Mouse (Mus musculus): ENCODE data around the gene Dock10.

Dock10 gene

DNA sequence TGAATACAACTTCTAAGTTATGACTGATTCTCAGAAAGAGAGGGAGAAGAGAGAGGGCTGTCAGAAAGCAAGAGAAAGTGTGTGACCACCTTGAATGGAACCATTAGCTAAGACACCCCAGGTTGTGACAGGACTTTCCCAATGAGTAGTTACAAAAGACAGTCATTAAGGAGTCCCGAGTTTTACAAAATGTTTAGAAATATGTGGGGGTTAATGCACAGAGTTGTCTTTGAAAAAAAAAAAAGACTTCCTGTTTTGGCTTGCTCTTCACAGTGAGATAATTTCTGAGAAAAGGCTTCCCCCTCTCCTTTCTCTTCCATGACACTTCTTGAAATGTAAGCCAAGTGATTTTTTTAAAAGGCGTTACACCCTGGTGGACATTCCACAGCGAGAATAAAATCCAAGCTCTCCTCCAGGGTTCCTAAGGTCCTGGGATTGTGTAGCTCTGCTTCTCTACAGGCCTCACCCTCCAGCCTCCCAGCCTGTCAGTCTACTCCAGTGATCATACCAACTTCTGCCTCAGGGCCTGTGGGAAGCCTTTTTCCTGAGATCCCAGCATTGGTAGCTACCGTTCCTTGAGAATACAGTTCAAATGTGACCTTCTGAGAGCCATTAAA is 144.8 kb downstream of the Dock10 start:
- DNase-seq (ENCODE audit: low spot score in 2 of 2): no peak

DNA sequence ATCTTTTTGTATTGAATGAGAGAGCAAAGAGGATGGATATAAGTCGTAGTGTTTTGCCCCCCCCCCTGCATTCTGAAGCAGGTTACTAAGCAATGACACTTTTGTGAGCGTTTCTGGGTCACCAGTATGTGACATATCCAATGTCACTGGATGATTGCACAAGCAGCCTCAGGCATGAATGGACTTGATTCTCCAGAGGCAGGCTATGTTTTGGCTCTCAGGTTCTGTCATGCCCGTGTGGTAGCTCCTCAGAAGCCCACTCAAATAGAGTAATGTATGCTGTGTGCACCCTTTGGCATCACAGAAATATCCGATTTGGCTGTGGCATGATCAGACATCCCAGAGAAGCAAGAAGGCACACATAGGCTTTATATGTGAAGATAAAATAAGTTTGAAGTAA is 150.8 kb downstream of the Dock10 start:
- DNase-seq (ENCODE audit: low spot score in 2 of 2): no peak

DNA sequence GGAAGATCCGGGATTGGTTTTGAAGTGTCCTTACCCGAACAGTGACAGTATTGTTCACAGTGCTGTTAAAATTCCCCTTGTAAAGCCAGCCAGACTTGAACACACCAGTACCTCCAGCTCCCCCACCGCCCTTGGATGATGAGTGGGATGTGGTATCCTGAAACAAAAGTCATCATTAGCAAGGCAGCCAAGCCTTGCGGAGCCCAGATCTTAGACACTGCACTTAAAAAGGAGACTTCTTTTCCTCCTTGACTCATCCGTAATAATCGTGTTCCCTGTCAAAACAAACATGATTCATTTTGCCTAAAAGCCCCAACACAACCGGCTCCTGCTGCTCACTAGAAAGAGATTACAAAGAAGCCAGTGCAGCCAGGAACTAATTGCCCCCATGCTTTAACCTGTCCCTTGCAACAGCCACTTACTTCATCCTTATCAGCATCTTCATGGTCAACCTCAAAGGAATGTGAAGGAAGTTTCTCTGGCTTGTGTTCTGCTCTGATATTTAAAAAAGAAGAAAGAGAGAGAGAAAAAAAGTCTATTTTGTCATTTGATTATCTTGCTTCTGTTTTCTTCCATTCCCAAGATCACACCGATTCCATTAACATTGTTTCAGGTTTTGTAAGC is 152.1 kb downstream of the Dock10 start:
- DNase-seq (ENCODE audit: low spot score in 2 of 2): no peak

DNA sequence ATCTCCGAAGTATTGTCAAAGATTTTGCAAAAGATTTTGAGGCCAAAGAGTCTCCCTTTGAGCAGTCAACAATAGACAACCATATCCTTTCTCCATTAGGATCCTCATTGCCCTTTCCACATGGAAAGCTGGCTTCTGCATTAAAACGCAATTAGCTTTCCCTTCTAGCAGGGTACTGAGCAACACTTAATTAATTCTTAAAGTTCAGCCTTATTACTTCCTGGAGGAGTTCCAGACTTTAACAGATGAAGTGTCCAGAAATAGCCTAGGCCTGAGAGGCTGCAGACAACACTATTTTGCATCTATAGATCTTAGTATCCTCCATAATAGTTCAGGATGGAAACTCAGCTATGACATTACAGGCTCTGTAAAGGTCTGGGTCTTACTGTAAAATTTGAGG is 154.0 kb downstream of the Dock10 start:
- DNase-seq (ENCODE audit: low spot score in 2 of 2): no peak

DNA sequence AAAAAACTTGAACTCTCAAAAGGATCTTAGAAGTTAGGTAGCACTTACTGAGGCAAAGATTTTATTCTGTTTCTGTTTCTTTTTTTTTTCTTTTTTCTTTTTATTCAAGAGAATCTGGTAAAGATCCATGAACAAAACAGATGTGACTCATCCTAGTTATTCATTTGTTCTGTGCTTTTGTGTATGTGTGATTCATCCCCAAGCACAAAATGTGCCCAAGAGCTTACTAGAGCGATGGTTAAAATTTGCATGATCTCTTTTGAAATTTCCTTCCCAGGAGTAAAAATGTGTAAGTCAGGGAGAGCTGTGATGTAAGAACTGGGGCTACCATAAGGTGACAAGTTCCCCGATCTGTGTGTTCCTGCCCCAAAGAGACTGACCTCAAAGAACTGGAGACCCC is 155.2 kb downstream of the Dock10 start:
- no peak for DNase-seq (ENCODE audit: low spot score in 2 of 2)

DNA sequence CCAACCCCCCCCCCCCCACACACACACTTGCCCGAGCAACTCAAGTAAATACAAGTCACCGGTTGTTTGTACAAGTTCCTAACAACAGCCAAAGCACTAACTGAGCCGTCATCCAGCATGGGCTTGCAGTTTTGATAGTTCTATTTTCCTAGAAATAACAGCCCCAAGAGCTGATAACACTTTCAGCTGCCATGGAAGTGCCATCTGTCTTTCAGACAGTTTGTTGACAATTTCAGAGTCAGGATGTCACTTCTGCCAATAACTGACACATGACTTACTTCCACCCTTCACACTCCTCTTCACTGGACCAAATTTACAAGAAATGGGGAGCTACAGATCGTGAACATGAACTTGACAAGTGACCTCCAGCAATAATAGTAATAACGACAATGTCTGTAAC is 175.0 kb downstream of the Dock10 start:
- no peak for DNase-seq (ENCODE audit: low spot score in 2 of 2)

DNA sequence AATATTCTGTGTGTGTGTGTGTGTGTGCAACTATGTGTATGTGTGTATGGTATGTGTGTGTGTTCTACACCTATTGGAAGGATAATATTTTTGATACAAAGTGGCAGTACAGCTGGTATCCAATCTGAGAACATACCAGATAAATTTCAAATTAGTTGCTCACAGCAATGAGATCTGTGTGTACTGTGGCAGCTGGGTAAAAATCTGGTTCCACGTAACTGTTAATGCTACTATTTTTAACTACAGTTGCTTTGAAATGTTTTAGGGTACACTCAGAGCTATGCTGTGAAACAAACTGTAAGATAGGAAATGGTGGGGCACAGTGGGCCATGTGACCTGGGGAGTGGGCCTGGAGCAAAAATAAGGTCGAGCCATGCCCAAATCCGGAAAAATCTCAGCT is 176.1 kb downstream of the Dock10 start:
- no peak for DNase-seq (ENCODE audit: low spot score in 2 of 2)

DNA sequence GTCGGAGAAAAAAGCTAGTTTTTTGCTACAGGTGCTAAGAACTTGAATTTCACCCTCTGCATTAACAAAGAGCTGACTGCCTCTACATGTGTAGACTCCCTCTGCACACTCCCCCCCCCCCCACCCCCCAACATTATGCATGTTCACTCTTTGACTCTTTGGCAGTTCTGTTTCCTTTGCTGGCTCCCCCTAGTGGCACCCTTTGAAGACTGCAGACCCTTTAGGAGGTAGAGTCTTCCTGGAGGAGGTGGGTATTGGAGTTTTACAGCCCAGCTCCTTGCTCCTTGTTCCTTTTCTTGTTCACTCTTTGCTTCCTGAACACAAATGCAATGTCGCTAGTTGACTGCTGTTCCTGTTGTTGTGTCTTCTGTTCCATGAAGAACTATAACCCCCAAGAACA is 181.4 kb downstream of the Dock10 start:
- peak; percentile 31 to 62 for DNase-seq (ENCODE audit: low spot score in 2 of 2)

DNA sequence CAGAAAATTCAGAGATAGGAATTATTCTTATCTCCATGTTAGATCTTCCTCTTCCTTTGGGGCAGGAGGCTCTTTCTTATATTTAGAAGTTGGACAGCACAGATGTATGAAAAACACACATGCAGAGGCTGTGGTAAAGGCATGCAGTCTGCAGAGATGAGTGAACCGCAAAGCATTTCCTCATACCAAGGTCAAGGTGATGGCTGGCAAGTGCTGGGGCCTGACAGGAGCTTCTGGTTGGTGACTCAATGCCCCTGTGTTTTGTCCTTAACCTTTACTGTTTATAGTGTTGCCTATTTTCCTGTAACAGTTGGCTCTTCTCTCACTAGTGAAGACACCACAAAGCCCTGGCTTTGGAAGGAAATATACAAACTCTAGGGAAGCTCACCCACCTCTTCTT is 201.9 kb downstream of the Dock10 start:
- no peak for DNase-seq (ENCODE audit: low spot score in 2 of 2)

DNA sequence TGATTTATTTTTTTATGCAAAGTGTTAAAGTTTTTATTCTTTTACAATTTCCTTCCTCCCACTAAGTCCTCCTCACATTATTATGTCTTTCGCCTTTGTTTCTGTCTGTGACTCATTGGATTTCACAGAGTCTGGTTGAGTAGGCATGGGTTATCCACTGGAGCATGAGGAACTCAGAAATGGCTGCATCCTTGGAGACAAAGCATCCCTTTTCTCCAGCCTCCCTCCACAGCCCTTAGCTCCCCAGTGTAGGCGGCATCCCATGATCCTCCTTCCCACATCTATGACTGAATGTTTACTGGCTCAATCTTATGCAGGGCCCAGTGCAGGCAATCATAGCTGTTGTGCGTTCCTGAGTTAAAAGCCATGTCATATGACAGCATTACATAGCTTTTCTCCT is 216.8 kb downstream of the Dock10 start:
- DNase-seq (ENCODE audit: low spot score in 2 of 2): no peak

DNA sequence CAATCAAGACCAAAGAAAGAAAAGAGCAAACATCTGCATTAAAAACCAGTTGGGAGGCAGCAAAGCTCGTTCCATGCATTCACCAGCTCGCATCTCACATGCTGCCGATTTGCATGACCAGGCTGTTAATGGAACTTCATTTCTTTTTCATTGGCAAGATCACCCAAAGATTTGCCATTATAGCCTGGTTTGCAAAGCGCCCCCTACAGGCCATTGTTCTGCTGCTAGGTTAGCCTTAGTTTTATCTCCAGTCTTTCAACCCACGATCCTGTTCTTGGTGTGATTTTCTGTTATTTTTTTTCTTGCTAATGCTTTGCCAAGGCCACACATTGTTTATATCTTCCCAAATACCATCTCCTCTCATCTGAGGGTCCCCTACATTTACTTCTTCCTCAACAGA is 236.1 kb downstream of the Dock10 start:
- peak in 1 of 2 experiments; percentile 31 for DNase-seq (ENCODE audit: low spot score in 2 of 2)

DNA sequence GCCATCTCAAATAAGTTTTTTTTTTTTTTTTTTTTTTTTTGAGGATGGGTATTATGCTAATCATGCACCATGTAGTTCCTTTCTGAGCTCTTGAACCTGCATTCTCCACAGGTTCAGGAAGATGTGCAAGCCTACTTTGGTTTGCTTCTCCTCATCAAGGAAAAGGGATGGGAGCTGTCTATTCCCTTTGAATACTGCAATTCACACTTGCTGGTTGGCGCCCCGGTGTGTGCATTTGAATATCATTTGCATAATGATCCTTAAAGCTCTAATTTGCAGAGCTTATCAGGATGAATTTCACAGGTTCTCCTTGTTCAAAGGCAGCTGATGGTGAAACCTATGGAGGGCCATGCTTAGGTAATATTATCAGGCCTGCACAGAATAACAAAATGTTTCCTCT is 237.9 kb downstream of the Dock10 start:
- DNase-seq (ENCODE audit: low spot score in 2 of 2): no peak

DNA sequence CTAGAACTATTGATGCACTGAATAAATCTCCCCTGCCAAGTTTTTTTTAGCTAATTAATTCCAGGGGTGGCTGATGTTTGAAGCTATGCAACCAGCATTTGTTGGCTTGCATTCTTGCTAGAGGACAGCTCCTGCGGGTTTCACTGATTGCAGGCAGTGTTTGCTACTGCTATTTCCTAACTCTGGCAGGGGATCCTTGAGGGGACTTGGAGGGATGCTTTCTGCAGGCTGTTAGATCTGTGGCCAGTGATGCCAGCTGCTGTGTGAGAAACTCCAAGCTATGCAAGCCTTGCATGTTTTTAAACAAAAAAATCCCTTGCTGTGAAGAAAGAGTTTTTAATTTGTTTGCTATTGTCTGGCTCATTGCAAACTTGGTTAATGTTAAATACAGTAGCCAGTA is 238.4 kb downstream of the Dock10 start:
- no peak for DNase-seq (ENCODE audit: low spot score in 2 of 2)

DNA sequence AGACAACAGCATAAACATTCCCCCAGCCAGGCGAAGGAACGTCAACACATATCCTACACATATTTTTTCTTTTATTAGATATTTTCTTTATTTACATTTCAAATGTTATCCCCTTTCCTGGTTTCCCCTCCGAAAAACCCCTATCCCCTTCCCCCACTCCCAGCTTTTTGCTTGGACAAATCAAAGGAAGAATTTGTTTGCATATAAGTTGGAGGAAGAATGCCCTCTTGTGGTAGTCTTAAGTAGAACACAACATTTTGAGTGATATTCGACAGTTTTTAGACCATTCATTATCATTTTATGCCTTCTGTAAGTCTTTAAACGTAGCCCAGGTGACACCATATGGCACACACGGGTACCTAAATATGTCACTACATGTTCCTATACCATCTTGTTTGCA is 242.5 kb downstream of the Dock10 start:
- DNase-seq (ENCODE audit: low spot score in 2 of 2): no peak

DNA sequence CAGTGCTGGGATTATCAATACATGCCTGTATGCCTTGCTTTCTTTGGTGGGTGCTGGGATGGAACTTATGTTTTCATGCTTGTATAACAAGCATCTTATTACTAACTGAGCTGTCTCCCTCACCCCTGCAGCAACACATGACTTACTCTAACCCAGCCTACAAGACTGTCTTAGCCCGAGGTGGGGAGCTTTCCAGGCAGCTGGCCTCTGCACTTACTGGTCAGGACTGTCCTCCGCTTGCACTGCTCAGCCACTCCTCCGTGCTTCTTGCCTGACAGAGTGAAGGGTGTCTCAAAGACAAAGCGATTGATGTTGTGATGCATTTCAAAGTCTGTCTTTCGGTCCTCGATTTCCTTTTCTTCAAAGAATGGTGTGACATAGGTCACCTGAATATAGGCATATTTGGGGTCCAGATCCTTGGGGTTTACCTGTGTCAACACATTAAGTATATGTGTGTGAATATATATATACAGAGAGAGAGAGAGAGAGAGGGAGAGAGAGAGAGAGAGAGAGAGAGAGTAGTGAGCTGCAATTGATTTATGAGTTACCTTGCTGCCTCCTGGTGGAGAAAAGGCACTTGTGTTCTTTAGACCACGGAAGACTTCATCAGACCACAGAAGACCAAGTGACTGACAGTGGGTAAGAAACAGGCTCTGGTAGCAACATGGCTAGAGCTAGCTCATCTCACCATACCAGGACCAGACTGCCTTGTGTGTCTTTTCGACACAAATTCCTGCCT is 245.9 kb downstream of the Dock10 start:
- DNase-seq (ENCODE audit: low spot score in 2 of 2): peak in 1 of 2 experiments; percentile 11

DNA sequence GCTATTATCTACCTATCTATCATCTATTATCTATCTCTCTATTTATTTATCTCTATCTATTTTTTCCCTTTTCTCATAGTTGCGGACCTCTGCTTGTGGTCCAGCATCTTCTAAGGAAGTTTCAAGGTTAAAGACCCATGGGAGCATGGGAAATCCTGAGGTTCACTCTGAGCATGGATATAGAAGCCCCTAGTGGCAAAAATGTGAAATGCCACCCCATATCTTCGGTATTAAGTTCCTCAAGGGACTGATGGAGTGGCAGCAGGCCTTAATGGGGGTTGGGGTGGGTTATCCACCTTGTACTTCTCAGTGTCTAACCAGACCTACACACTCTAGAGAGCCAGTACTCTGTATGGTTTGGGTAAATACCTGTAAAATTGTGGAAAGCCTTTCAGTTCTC is 253.6 kb downstream of the Dock10 start:
- DNase-seq (ENCODE audit: low spot score in 2 of 2): no peak

DNA sequence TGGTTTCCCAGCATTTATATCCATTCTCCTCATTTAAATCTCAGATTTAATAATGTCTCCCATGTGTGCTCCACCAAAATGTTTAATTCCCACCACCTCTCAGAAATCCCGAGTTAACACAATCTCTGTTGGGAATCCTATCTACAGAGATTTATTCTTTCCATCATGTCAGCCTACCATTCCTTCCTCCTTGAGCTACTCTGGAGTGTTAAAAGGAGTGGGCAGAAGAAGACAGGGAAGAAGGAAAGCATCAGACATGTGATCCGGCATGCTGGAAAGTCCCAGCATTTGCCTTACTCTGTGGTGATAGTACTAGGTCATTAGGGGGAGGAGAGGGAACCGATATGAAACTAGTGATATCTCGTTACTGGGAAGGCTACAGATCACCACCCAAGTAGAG is 254.2 kb downstream of the Dock10 start:
- DNase-seq (ENCODE audit: low spot score in 2 of 2): no peak

DNA sequence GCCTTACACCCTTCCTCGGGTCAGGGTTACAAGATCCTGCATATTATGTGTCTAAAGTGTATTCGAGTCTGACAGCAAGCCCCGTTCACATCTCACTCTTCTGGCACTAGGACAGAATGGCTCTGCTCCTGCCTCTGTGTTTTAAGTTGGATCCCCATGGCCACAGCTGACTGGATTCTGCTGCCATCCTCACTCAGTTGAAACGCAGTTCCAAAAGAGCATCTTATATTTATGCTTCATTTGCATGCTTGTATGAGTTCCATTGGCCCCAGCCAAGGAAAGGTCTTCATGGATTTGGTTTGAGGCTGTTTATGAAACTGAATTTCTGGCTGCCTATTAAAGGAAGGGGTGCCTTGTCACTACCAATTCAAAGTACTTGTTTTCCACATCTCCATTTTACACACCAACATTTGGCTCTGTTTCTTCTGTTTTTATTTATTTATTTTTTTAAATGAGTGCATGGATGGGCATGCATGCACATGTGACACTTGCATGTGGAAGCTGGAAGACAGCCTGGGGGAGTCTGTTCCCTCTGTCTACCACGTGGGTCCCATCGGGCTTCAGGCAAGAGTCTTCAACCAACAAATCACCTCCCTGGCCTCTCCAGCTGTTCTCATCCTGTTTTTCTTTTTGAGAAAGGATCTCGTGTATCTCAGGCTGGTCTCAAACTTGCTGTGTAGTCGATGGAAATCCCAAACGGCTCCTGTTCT is 255.7 kb downstream of the Dock10 start:
- no peak for DNase-seq (ENCODE audit: low spot score in 2 of 2)

DNA sequence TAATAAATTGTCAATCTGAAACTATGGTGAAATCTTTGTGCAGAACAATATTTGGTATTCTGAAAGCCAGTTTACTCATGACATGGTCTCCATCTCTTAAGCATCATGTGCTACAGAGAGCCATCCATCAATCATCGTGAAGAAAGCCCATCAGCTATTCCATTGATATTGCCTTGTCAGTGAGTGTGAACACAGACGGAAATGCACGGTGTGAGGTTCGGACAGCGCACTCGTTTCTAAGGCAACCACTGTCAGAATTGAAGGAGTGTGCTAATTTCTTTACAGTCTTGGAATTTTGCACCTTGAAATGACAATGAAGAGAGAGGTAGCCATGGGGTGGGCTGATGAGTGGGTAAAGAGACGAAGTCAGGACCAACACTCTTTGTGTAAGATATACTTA is 259.1 kb downstream of the Dock10 start:
- no peak for DNase-seq (ENCODE audit: low spot score in 2 of 2)

DNA sequence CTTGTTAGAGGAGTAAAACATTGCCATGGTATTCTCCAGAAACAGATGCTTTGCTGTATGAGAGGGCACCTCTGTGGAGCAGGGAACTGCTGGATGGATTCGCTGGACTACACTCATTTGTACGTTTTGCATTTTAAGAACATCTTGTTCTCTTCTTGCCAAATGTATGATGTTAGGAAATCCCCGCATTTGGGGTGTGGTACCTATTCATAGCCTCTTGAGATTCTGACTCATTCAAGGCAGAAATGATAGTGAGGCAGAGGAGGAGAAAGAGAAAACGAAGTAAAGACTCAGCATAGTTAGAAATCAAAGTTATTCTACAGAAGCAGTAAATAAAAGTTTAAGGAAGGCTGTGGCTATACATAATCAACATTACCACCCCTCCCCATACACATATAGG is 262.0 kb downstream of the Dock10 start:
- no peak for DNase-seq (ENCODE audit: low spot score in 2 of 2)

DNA sequence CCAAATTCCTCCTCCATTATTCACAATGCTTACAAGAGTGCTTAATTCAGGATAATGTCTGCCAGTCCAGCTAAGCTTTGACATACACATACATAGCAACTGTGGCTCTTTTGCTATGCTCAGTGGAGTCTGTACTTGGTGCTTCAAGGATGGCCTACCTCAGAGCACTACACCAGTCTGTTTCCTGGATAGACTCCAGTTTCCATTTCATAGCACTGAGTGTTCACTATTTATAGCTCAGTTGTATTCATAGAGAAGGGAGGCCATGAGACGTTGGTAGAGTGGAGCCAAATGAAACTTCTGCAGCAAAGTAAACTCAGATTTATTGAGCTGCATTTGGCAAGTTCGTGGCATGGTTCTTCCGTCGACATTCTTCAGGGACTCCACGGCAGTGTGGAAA is 274.9 kb downstream of the Dock10 start:
- DNase-seq (ENCODE audit: low spot score in 2 of 2): no peak

DNA sequence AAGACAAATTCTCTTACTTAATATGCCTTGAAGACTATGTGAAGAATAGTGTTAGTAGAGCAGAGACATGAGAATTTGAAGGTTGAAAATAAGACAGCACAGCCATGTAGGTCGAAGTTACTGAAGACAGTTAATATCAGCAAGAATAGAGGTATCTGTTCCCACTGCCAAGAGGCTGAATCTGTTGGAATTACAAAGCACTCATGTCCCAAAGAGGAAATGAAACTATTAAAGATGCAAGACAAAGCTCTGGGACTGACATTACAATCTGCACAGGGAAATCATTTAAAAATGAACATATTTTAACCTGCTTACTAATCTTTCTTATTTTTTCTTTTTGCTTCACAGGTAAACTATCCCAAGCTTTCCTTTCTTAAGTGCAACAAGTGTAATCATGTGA is 283.4 kb downstream of the Dock10 start:
- no peak for DNase-seq (ENCODE audit: low spot score in 2 of 2)

DNA sequence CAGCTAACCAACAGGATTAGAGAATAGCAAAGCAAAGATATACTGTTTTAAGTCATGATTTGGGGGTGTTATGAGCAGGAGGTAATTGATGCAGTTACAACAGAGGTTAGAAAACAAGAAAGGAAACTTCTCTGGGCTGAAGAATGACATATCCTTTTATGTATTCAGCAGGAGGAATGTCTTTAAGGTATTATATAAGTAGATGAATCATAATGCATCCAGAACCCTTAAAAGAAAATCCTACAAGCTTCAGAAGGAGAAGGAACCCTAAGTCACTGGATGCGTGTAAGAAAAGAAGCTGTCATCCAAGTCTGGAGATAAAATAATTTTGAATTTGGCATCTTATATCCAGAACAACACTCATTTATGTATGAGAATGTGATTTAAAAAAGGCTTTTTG is 285.9 kb downstream of the Dock10 start:
- DNase-seq (ENCODE audit: low spot score in 2 of 2): no peak

Data from thymus, postnatal 10 days (tissue).